Mouse (Mus musculus) G1E (cell line): ENCODE results near the gene Bclaf3. TPM values are rescaled to one million over a fixed set of nuclear protein-coding genes. Genes with fewer than 3 reads are reported as not detected.
"Not testable (repeated sequence)": the region's sequence is repeated elsewhere in the genome, so short reads cannot be mapped to it uniquely, and the experiment has no call there.

Source experiments
- ATAC-seq: 2 replicates; pipeline ENCODE4 v1.8.0; 2016; ENCODE audit warnings: mild to moderate bottlenecking; ENCODE audit not compliant: insufficient number of reproducible peaks, poor library complexity, low FRiP score, severe bottlenecking; ENCODE audit errors: extremely low read depth
- DNase-seq: peaks from one replicate; pipeline ENCODE4 v3.0.0; 2012; ENCODE audit warnings: low spot score
- H3K27me3 ChIP-seq: 2 replicates; pipeline ENCODE4 v1.6.1; 2012; ENCODE audit warnings: mild to moderate bottlenecking, low read length, inconsistent platforms; ENCODE audit not compliant: insufficient read depth
- H3K36me3 ChIP-seq: replicated peaks from 2 replicates; pipeline ENCODE3; 2012; ENCODE audit warnings: mild to moderate bottlenecking, inconsistent platforms
- H3K4me1 ChIP-seq: 2 replicates; pipeline ENCODE4 v1.6.1; 2012; ENCODE audit warnings: low read depth, low read length, inconsistent platforms, mixed read lengths; ENCODE audit not compliant: insufficient read depth
- H3K4me3 ChIP-seq: 2 replicates; pipeline ENCODE4 v1.5.1; 2012; ENCODE audit warnings: low read depth, mild to moderate bottlenecking, inconsistent platforms, low read length, moderate library complexity, mixed read lengths
- H3K9me3 ChIP-seq: replicated peaks from 2 replicates; pipeline ENCODE4 v1.6.1; 2012; ENCODE audit warnings: inconsistent platforms
- CTCF ChIP-seq: IDR thresholded peaks from 2 replicates; pipeline ENCODE4 v1.5.1; 2012; ENCODE audit warnings: low read depth, low read length, inconsistent platforms, mixed read lengths
- GATA1 ChIP-seq: IDR thresholded peaks from 2 replicates; pipeline ENCODE4 v1.6.1; 2012; ENCODE audit warnings: borderline replicate concordance, low read length, inconsistent platforms, mixed read lengths
- GATA2 ChIP-seq: IDR thresholded peaks from 2 replicates; pipeline ENCODE4 v1.6.1; 2012; ENCODE audit warnings: low read depth, low read length, inconsistent platforms, borderline replicate concordance
- POLR2AphosphoS5 ChIP-seq: IDR thresholded peaks from 2 replicates; pipeline ENCODE4 v1.6.1; 2012; ENCODE audit warnings: low read depth, low read length, inconsistent platforms; ENCODE audit not compliant: insufficient replicate concordance
- TAL1 ChIP-seq: conservative IDR thresholded peaks from 2 replicates; pipeline ENCODE4 v1.6.1; 2012; ENCODE audit warnings: low read depth, low read length, inconsistent platforms, mixed read lengths
- polyA plus RNA-seq: library from polyadenylated mRNA; stranded (reverse); fragments of >175 nt; gene quantifications from 2 replicates; pipeline ENCODE4 v1.2.3, GENCODE M21; 2012
- total RNA-seq, 2 experiments: library from RNA; stranded (forward) in 1 of 2; stranded (reverse) in 1 of 2; fragments of 200-1000 nt in 1 of 2; fragments of >200 nt in 1 of 2; fragmentation: Nextera tagmentation in 1 of 2; gene quantifications; 2 replicates each; pipeline ENCODE4 v1.2.3; 2014 to 2017

Gene Bclaf3
- total RNA-seq (2014; fragmentation: Nextera tagmentation) (64.4 and 73.5 TPM in 2 replicates), total RNA-seq (2017) (41.4 and 52.0 TPM in 2 replicates), polyA plus RNA-seq (2.8 and 2.9 TPM in 2 replicates)

DNA sequence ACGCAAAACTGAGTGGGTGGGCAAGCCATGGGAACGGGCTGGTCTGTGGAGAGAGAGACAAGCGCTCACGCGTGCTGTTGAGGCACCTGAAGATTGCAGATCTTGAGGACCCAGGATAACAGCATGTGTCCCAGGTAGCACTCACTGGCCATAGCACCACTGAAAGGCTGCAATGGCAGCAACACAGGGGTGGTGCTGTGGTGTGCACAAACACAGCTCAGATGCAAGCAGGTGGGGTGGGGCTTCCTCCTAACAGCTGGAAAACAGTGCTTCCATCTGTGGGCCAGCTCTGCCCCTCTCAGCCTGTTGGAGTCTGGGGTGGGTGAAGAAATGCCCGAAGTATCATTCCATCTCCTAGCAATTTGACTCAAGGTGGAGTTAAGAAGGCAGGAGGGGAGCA, at the start of gene Bclaf3:
TSS of gene Bclaf3 (plus strand) at position 301 of the 400 bp plus-strand sequence.
- no peak for TF ChIP-seq CTCF
- no peak for TF ChIP-seq TAL1
- TF ChIP-seq GATA1: no peak
- no peak for TF ChIP-seq GATA2
- no peak for TF ChIP-seq POLR2AphosphoS5
- no peak for ATAC-seq
- H3K36me3 ChIP-seq: no peaks in the 10 kb centered on the region

DNA sequence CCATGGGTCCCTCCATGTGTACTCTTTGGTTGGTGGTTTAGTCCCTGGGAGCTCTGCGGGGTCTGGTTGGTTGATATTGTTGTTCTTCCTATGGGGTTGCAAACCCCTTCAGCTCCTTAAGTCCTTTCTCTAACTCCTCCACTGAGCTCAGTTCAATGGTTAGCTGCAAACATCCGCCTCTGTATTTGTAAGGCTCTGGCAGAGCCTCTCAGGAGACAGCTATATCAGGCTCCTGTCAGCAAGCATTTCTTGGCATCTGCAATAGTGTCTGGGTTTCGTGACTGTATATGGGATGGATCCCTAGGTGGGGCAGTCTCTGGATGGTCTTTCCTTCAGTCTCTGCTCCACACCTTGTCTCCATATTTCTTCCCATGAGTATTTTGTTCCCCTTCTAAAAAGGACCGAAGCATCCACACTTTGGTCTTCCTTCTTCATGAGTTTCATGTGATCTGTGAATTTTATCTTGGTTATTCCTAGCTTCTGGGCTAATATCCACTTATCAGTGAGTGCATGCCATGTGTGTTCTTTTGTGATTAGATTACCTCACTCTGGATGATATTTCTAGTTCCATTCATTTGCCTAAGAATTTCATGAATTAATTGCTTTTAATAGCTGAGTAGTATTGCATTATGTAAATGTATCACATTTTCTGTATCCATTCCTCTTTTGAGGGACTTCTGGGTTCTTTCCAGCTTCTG, 48.1 kb upstream of the Bclaf3 start:
- not testable (repeated sequence) for DNase-seq

More for the DNA sequence above, at the start of gene Bclaf3:
- Histone ChIP-seq H3K4me3 (no peak within 1 kb of the TSS), H3K4me1 (no peaks in the 10 kb centered on the region), H3K9me3 (no peaks in the 10 kb centered on the region), H3K27me3 (peaks cover 12% of the 10 kb centered on the region)
- no peak for DNase-seq

DNA sequence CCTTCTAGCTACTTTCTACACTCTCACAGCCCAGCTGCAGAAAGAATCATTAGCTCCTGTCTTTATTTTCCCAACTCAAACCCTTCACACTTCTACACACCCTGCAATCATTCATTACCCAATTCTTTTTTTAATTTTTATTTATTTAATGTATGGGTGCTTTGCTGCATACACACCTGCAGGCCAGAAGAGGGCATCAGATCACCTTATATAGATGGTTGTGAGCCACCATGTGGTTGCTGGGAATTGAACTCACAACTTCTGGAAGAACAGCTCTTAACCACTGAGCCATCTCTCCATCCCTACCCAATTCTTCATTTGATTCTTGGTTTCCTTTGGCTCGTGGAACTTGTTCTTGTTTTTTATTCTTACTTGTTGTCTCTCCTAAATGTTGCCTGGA, 42.2 kb upstream of the Bclaf3 start:
- Histone ChIP-seq H3K9me3 (no peaks in the 10 kb centered on the region), H3K36me3 (no peaks in the 10 kb centered on the region), H3K27me3 (no peaks in the 10 kb centered on the region; the same call in 1 of the 2 replicates), H3K4me3 (no peak overlapping the region), H3K4me1 (no peaks in the 10 kb centered on the region)
- no peak for TF ChIP-seq POLR2AphosphoS5
- no peak for TF ChIP-seq CTCF
- no peak for TF ChIP-seq GATA1
- TF ChIP-seq GATA2: no peak
- no peak for TF ChIP-seq TAL1
- ATAC-seq: no peak
- no peak for DNase-seq

More for the DNA sequence above, 48.1 kb upstream of the Bclaf3 start:
- H3K9me3 ChIP-seq, H3K27me3 ChIP-seq, H3K4me1 ChIP-seq, ATAC-seq, H3K36me3 ChIP-seq, H3K4me3 ChIP-seq: not testable (repeated sequence)

DNA sequence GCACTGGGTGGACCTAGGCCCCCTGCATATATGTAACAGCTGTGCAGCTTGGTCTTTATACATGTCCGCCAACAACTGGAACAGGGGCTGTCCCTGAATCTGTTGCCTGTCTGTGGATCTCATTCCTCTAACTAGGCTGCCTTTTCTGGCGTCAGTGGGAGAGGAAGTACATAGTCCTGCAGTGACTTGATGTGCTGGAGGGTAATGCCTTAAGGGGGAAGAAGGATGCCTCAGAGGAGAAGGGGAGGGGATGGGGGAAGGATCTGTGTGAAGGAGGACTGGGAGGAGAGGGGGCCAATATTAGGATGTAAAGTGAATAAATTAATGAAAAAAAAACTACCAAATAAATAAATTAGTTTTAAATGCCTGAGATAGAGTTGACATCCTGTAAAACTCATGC, 23.3 kb upstream of the Bclaf3 start:
- no peak overlapping the region for H3K4me3 ChIP-seq
- DNase-seq (no peak), ATAC-seq (no peak)
- TF ChIP-seq TAL1 (no peak), GATA2 (no peak)
- H3K27me3 ChIP-seq: no peaks in the 10 kb centered on the region
- H3K36me3 ChIP-seq: no peaks in the 10 kb centered on the region
- no peaks in the 10 kb centered on the region for H3K4me1 ChIP-seq
- no peaks in the 10 kb centered on the region for H3K9me3 ChIP-seq

DNA sequence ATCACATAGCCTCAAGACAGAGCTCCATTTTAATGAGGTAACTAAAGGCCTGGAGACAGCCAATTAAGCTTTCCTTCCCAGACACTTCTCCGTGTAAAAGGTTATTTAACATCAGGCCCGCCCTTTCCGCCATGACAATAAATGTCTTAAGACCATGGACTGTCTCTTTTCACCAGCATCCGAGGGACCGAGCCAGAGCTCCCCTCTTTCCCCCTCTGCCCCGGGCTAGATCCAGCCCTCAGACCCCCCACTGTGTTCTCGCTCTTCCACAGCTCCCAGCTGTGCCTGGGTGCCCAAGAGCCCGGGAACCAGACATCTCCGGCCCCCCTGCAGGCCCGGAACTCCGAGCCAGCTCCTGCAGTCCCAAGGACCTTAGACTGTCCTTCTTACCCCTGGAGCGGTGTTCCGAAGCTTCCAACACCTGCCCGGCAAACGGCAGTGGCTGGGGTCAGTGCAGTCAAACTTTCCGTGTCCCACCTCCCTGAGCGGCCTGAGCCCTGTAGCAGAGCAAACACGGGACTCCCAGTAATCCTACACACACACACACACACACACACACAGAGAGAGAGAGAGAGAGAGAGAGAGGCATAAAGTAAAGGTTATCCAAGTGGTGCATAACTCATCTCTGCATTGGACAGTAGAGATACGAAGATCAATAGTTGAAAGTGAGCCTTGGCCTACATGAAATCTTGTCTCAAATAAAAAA, 18.0 kb upstream of the Bclaf3 start:
- ATAC-seq (no peak; the same call in 1 of the 2 replicates), DNase-seq (no peak)
- Histone ChIP-seq H3K27me3 (no peaks in the 10 kb centered on the region), H3K9me3 (no peaks in the 10 kb centered on the region), H3K4me3 (no peak overlapping the region), H3K36me3 (no peaks in the 10 kb centered on the region), H3K4me1 (peaks cover 7% of the 10 kb centered on the region)
- no peak for TF ChIP-seq GATA2
- TF ChIP-seq GATA1: no peak
- TF ChIP-seq CTCF: no peak
- no peak for TF ChIP-seq TAL1
- no peak for TF ChIP-seq POLR2AphosphoS5

DNA sequence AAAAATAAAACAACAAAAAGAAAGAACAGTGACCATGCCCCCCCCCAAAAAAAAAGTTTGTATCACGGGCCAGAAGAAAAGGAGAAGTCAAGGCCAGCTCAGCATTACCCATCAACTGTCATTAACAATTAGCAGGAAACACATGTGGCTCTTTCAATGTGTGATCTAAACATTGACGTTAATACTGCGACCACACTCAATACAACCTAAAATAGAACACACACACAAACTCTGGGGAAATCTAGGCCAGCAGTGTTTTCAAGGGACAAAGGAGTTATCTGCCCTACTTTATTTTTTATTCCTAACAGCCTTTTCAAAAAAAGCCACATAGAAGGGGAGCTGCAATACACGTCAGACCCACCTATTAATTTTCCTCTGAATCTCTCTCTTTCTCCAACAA, 17.4 kb upstream of the Bclaf3 start:
- no peaks in the 10 kb centered on the region for H3K27me3 ChIP-seq
- no peaks in the 10 kb centered on the region for H3K36me3 ChIP-seq
- ATAC-seq: peak; percentile 62; the same call in 1 of the 2 replicates
- H3K4me1 ChIP-seq: peaks cover 7% of the 10 kb centered on the region
- no peak for TF ChIP-seq POLR2AphosphoS5
- TF ChIP-seq TAL1: no peak
- TF ChIP-seq GATA2: no peak
- TF ChIP-seq CTCF: no peak
- TF ChIP-seq GATA1: no peak
- DNase-seq: no peak
- no peaks in the 10 kb centered on the region for H3K9me3 ChIP-seq
- no peak overlapping the region for H3K4me3 ChIP-seq
